Mouse (Mus musculus): ENCODE data around the gene Dlst. TPM values are rescaled to one million over a fixed set of nuclear protein-coding genes. Genes with fewer than 3 reads are reported as not detected.
"Not testable (repeated sequence)": the region's sequence is repeated elsewhere in the genome, so short reads cannot be mapped to it uniquely, and the experiment has no call there.

Gene Dlst
- total RNA-seq, 2 experiments from 2014 or later = 294 to 319 TPM

GRCm38 (mm10) chr12:85113337-85113736, 2.7 kb downstream of the Dlst start:
- DNase-seq (ENCODE audit: low spot score in 2 of 2) = no peak

DNA sequence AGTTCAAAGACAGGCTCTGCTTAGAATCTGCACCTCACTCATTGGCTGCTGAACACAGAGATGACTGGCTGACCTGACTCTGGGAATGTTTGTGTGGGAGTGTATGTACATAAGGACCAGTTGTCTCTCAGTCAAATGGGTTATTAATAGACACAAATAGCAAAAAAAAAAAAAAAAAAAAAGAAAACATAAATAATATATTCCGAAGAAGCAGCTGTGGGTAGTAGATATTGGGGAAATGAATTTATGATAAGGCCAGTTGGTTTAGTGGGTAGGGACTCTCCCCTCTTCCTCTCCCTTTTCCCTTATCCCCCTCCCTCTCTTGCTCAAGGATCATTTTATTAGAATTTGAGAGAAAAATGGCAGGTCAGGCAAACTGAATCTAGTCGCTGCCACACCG, 3.3 kb downstream of the Dlst start:
- DNase-seq (ENCODE audit: low spot score in 2 of 2) = no peak

GRCm38 (mm10) chr12:85115678-85116077, 5.0 kb downstream of the Dlst start:
- no peak for DNase-seq (ENCODE audit: low spot score in 2 of 2)

GRCm38 (mm10) chr12:85121806-85122459, 11.3 kb downstream of the Dlst start:
- no peak for DNase-seq (ENCODE audit: low spot score in 2 of 2)

DNA sequence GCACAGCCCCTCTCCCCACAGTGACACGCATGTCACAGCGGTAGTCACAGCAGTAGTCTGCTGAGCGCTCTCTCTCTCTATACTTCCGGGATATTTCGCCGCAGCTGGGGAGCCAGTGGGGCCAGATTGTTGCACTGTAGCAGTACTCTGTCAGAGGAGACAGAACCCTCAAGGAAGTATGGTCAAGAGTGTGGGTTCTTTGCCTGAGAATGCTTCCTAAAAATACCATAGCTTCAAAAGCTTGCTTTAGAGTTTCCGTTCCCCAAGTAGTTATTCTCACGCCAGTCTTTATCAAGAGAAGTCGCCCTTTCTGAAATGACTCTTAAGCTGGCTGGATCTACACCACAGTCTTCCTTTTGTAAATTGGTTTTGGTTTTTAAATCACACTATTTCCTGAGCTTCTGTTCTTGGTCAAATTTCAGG, 12.5 kb downstream of the Dlst start:
- DNase-seq (ENCODE audit: low spot score in 2 of 2) = no peak

DNA sequence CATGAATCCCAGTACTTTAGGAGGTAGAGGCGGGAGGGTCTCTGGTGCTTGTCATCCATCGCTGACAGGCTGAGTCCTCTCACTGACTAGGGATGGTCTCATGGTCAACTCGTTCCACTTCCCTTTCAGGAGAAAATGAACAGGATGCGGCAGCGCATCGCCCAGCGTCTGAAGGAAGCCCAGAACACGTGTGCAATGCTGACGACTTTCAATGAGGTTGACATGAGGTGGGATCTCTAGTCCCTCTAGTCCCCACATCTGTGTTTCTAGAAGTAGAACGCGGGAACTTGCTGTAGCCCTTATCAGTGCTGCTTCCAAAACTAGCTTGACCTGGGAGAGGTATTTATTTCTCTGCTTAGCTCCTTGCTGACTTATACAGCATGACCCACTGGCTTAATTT, 13.0 kb downstream of the Dlst start:
- DNase-seq (ENCODE audit: low spot score in 2 of 2) = no peak

- DNase-seq (ENCODE audit: low spot score in 2 of 2) = no peak
These were observed 14.1 kb downstream of the Dlst start for GRCm38 (mm10) chr12:85124751-85125150.

- no peak for DNase-seq (ENCODE audit: low spot score in 2 of 2)
These were observed 16.5 kb downstream of the Dlst start for GRCm38 (mm10) chr12:85126986-85127603.

DNA sequence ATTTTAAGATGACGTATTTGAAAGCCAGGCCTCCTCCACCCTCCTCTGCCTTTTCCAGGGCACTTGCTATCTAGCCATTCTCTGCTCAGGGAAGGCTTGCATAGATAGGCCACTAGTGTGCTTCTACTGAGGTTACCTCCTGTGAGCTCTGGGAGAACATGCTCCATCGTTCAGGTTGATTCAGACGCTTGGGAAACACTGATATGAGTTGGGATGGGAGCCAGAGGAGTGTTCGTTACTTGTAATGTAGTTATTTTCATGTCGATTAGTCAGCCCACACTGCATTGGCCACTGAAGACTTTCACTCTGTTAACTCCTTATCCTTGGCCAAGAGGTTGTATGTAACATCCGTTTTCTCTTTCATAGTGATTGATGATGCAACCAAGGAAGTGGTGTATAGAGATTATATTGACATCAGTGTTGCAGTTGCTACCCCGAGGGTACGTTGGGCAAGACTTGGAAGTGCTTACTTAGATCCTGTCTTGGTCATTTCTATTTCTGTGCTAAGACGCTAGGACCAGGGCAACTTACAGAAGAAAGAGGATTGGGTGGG, 18.9 kb downstream of the Dlst start:
- DNase-seq (ENCODE audit: low spot score in 2 of 2) = no peak

DNA sequence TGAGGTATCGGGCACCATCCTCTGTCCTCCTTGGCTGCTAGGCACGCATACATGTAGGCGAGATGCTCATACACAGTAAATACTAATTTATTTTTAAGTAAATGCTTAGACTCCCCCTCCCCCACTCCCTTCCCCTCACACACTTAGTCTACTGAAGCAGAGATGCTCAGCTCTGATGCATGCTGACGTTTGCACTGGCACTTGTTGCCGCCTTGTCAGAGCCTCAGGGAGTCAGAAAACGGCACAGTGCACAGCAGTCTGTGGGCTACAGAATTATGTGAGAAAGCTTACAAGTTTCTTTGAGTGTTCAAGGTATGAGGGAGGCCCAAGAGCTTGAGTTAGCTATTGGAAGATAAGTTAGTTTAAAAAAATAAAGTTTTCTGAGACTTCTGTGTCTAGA, 20.7 kb downstream of the Dlst start:
- no peak for DNase-seq (ENCODE audit: low spot score in 2 of 2)

DNA sequence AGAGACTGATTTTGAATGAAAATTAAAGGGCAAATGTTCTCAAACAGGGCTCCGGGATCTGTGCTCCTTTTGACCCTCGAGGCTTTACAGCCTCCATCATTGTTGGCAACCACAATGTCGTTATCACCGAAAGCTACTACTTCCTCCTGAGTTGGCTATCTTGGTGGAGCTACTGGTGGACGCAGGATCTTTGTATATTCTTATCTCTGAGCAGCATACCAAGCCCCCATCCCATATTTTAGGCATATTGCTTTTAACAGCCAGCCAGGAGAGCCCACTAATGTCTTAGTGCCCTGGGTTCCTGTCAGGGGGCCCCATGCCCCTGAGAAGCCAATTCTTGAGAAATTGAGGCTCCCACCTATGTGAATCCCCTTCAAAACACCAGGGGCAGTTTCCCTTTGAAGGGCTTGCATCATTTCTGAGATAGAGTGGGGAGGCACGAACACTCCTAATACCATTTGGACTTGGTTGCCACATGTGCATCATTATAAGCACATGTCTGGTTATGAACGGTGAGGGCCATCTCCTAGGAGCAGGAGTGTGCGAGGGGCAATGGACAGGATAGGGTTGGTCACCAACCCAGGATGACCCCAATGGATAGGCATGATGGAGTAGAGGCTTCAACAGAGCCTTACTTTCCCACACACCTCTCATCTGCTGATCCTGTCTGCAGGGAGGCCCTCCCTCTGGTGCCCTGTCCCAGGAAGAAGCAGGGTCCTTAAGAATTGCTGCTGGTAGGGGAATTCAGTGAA, 23.6 kb downstream of the Dlst start:
- no peak for DNase-seq (ENCODE audit: low spot score in 2 of 2)

DNA sequence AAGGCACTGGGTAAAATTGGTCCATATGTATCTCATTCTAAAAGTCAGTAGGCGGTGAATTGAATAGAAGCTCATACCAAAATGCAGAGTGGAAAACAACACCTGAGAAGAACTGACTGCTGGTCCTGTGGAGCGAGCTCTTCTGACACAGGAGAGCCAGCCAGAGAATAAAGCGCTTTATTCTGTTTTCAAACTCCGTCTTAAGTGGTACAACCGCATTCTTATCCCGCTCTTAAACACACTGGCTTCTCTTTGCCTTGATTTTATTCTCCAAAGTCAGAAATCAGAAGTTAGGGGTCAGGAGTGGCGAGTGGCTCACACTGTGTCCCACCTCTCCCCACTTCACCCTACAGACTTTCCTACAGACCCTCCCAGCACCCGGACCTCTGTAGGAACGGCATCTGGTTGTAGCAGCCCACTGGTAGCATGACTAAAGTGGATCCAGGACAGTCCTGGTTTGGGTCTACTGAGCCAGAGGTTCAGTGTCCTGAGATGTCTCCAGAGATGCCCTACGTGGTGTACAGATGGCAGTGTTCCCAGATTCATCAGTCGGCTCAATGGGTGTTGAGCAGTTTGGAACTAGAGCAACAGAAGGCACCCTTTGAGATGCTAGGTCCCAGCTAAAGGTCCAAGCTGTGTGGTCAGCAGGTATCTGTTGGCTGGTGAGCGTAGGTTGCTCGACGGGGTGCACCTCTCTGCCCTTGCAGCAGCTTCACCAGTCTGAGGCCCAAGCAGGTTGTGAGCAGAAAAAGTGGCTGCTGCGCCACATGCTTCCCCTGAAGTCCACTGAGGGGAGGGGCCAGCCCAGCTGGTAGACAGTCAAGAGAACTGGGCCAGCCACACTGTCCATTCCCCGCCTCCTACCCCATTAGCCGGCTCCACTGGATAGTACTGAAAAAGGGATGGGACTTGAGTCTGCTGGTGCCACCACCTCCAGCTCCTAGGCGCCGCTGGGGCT, 25.2 kb downstream of the Dlst start:
- DNase-seq (ENCODE audit: low spot score in 2 of 2) = no peak

DNA sequence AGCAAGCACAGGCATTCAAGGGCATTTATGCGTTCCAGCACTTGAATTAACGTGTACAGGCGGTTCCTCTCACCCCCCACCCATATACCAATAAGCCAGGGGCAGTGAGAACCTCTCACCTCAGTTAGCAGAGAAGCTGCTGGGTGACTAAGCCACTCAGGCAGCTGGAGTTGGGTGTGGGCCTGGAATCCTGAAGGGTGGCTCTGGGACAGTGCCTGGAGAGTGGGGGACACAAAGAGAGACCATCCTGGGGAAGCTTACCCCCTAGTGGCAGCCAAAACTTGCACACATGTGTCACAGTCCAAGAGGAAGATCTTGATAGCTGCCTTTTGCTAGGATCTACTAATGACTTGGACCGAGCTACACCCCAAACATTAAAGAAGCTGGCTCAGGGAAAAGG, 26.0 kb downstream of the Dlst start:
- DNase-seq (ENCODE audit: low spot score in 2 of 2) = no peak

- no peak for DNase-seq (ENCODE audit: low spot score in 2 of 2)
These were observed 29.5 kb downstream of the Dlst start for GRCm38 (mm10) chr12:85140036-85140701.

GRCm38 (mm10) chr12:85141096-85141495, 30.5 kb downstream of the Dlst start:
- DNase-seq (ENCODE audit: low spot score in 2 of 2) = no peak

- peak; percentile 54 to 75 for DNase-seq (ENCODE audit: low spot score in 2 of 2)
These were observed 32.2 kb downstream of the Dlst start for GRCm38 (mm10) chr12:85142803-85143202.

DNA sequence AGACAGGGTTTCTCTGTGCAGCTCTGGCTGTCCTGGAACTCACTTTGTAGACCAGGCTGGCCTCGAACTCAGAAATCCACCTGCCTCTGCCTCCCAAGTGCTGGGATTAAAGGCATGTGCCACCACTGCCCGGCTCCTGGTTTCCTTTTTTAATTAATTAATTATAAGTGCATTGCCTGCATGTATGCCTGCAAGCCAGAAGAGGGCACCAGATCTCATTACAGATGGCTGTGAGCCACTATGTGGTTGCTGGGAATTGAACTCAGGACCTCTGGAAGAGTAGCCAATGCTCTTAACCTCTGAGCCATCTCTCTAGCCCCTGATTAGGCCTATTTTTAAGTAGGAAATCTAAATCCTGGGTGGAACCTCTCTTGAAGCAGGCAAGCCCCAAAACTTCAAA, 33.6 kb downstream of the Dlst start:
- not testable (repeated sequence) for DNase-seq (ENCODE audit: low spot score in 2 of 2)

GRCm38 (mm10) chr12:85144821-85145220, 34.2 kb downstream of the Dlst start:
- DNase-seq (ENCODE audit: low spot score in 2 of 2) = no peak

DNA sequence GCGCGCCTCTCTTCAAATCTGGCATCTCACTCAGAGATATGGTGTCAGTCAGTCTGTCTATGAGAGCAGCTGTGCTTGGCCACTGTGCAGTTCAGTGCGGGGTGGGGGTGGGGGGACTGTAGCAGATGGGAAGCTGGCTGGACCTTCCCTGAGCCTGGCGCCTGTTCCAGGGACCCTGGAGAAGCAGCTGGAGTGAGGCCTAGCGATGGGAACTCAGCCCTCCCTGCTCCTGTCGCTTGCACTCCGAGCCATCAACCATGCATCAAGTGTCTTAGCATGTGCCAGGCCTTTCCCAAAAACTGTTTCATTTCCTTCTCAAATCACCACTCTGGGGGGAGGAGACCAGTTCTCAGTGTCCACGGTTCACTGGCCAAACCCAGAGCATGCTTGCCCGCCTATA, 35.0 kb downstream of the Dlst start:
- no peak for DNase-seq (ENCODE audit: low spot score in 2 of 2)

DNA sequence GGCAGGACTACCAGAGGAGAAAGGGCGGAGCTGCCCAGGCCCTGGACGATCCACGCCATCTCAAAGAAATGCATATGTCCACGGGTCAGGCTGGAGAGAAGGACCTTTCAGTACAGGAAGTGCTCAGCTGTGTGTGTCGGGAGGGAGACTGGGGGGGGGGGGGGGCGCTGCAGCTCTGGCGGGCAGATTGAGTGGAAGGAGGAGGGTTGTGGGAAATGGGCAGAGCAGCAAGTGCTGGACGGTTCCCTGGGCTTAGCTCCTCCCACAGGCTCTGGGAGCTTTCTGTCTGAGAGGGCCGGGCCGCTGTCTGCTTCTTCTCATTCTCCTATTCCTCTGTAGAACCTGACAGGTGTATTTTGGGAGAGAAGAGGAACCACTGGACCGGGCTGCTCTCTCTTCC, 35.7 kb downstream of the Dlst start:
- no peak for DNase-seq (ENCODE audit: low spot score in 2 of 2)

All from adrenal gland, postnatal 4 days (tissue).